Mouse (Mus musculus) neutrophil, adult 83 days (primary cell): ENCODE data around the gene Nudt10. TPM values are rescaled to one million over a fixed set of nuclear protein-coding genes. Genes with fewer than 3 reads are reported as not detected.

Source experiments
- total RNA-seq, 2 experiments: library from RNA; stranded (reverse); gene quantifications; one replicate each; pipeline ENCODE4 v1.2.4; 2023

The Nudt10 gene
- not detected for total RNA-seq

DNA sequence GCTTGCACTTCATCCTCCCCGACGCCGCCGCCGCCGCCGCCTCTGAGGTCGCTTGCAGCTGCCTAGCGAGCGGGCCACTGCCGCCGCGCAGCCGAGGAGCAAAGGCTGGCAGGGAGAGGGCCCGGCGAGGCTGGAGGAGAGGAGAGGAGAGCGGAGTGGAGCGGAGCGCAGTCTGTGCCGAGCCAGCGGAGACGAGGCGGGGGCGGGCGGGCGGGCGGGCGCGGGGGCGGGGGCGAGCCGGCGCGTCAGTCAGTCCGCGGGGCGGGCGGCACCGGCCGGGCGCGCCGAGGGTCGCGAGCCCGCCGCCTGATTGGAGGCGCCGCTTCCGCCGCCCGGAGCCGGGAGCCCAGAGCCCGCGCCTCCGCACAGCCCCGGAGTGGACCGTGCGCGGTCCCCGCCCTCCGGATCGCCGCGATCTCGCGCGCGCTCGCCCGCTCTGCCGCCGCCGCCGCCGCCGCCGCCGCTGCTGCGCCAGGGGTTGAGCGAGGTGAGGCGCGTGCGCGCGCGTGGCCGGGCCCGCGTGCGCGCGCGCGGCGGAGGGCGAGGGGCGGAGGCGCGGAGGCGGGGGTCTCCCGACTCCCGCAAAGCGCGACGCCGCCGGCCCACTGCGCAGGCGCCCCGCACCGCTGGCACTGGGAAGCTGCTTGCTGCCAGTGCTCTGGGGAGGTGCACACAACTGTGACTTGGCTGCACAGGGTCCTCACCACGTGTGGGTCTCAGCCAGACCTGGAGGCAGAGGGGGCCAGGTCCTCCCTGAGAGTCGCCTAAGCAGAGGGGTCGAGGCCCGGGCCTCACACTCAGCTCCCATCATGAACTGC lies at the start of gene Nudt10:
Gene Nudt10, minus strand, starts transcription at position 193 of the 818 bp plus-strand sequence.

Other genes with a start within 250 kb of the Nudt10 start
- not detected for gene Nudt11, start 125.6 kb downstream of the Nudt10 start, total RNA-seq
- not detected for gene AU022751, start 89.6 kb downstream of the Nudt10 start, total RNA-seq
- gene Bmp15, start 147.7 kb upstream of the Nudt10 start, total RNA-seq = not detected
- under 1 TPM in 1 of 2 experiments, not detected in 1; 0.20 TPM for gene Shroom4, start 226.8 kb upstream of the Nudt10 start, total RNA-seq